Mouse (Mus musculus) heart, adult 2 months (tissue): Measurements from ENCODE around the gene Abcg1.

Experiments
- CTCF ChIP-seq: fragments of 200-600 bp; IDR thresholded peaks from 2 replicates; pipeline ENCODE4 v1.8.1; 2022; ENCODE audit warnings: antibody characterized with exemption, mild to moderate bottlenecking, moderate library complexity
- EP300 ChIP-seq: fragments of 200-500 bp; IDR thresholded peaks from 2 replicates; pipeline ENCODE4 v1.6.1; 2011; ENCODE audit warnings: low read depth, low read length, control low read depth; ENCODE audit not compliant: insufficient read depth

GRCm38 (mm10) chr17:31089848-31090247, 32.4 kb downstream of the Abcg1 start:
- TF ChIP-seq CTCF (no peak), EP300 (no peak)
